Mouse (Mus musculus) layer of hippocampus, postnatal 25 days (tissue): ENCODE data around the gene Nmt1. TPM values are rescaled to one million over a fixed set of nuclear protein-coding genes. Genes with fewer than 3 reads are reported as not detected.

Experiments
- DNase-seq, 2 experiments: peaks; one replicate each; pipeline ENCODE4 v3.0.0; 2022; ENCODE audit warnings: mixed read lengths in 2 of 2, low spot score in 1 of 2; ENCODE audit errors: extremely low spot score in 1 of 2
- total RNA-seq, 2 experiments: library from RNA; stranded (reverse); gene quantifications; 2 replicates each; pipeline ENCODE4 v1.2.3; 2021

The Nmt1 gene
- total RNA-seq, 2 experiments from 2014 or later, result 153 to 166 TPM

- DNase-seq, result peak; percentile 98 to 99
Measured at GRCm38 (mm10) chr11:103102725-103103349, 74.8 kb downstream of the Nmt1 start.

GRCm38 (mm10) chr11:103103621-103104020 lies 75.6 kb downstream of the Nmt1 start:
- no peak for DNase-seq

- DNase-seq, result no peak
Measured at GRCm38 (mm10) chr11:103104469-103104868, 76.5 kb downstream of the Nmt1 start.

GRCm38 (mm10) chr11:103105180-103105725 lies 77.3 kb downstream of the Nmt1 start:
- DNase-seq, result no peak

- DNase-seq, result no peak
Measured at GRCm38 (mm10) chr11:103105810-103106209, 77.8 kb downstream of the Nmt1 start.

GRCm38 (mm10) chr11:103106386-103106785 lies 78.4 kb downstream of the Nmt1 start:
- no peak for DNase-seq

- no peak for DNase-seq
Measured at GRCm38 (mm10) chr11:103111301-103111700, 83.3 kb downstream of the Nmt1 start.

DNA sequence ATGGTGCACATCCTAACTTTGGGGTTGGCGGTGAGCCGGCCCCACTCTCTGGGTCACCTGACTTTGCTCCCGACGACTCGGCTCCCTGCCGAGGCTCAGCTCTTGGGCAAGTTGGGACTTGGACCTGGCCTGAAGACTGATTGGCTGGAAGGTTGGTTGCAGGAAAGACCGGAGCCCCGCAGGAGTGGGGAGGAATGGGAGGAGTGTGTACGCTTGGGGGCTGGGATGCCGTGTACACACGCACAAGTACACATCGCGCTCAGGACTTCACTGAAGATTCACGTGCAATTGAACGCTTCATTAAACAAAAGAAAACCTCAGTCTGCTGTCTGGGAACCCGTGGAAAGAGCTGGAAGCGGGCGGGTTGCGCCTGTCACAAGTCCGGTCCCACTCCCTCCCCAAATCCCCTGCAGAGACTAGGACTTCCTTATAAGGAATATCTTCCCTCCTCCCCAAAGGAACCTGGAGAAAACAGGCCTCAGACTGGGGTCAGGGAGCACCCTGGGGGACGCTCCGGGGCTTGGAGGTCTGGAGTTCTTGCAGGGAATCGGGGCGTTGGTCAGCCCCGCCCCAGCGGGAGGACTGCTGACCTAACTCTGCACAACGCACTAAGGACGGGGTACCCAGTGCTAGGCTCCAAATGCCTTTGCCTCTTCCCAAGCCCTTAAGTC lies 84.0 kb downstream of the Nmt1 start:
- no peak for DNase-seq

DNA sequence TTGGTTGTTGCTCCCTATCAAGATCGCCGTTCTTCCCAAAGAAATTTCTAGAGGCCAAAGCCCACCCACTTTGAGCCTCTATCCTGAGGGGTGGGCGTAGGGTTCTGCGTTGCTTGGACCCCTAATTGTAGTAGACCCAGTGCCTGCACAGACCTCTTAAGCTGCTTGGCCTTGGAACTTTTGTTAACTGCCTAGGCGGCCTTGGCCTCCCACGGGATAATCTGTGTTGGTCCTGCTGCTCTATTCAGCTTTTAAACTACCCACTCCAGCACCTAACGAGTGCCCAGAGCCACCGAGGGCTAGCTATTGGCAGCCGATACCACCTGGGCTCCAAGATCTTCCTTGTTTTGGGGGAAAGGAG lies 84.5 kb downstream of the Nmt1 start:
- DNase-seq, result no peak

- no peak for DNase-seq
Measured at GRCm38 (mm10) chr11:103113005-103113404, 85.0 kb downstream of the Nmt1 start.

DNA sequence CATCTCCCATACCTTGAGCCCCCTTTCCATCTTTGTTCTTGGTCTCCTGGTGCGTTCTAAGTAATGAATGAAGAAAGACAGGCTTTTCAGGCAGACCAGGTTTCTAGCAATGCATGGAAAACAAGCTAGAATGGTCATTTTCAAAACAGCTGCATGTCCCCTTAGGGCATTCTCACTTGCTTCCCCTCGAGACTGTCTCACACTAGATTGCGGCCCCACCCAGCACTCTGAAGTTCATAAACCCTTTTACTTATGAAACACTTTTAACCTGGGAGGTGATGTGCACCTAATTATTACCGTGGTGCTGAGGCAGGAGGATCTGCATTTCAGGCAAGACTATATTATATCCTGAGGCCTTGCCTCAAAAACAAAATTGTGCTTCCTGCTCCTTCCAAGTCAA lies 85.8 kb downstream of the Nmt1 start:
- no peak for DNase-seq

GRCm38 (mm10) chr11:103114270-103114943 lies 86.4 kb downstream of the Nmt1 start:
- DNase-seq, result no peak

DNA sequence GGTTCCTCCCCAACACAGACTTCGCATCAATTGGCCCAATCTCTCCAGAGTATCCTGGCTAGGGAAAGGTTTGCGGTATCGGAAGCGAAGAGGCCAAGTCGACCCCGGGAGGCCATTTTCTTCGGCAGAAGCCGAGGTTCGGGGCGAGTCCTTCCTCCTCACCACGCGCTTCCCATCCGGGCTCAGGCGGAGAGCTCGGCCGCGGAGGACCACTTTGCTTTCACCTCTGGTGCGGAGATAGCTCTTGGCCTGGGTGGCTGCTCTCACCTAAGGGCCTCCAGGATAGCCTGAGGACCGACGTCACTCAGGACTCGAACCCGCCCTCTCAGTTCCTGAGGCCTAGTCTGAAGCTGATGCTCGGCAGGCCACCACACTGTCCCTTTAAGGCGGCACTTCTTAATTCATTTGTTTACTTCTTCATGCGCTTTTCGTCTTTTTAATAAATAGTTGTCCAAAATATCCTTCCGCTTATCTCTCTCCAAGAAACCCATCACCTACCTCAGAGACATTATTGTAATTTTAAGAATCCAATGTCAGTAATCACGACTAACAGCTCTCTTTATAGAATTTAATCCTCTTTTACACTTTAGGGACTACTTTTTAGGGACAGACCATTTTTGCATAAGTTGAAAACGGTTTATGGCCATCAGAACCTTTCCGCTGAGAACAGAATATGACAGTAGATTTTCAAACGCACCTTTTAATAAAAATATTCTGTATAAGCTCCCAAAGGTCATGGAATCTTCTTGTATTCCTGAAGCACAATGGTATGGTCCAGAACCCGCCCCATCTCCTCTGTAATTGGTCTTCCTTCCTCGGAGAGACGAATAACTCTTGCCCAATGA lies 87.4 kb downstream of the Nmt1 start:
- peak; percentile 68 to 74 for DNase-seq

GRCm38 (mm10) chr11:103116008-103116818 lies 88.2 kb downstream of the Nmt1 start, which contains the start of gene Hexim1:
Gene Hexim1 (plus strand): TSS chr11:103116231.
- peak; percentile 99 for DNase-seq

GRCm38 (mm10) chr11:103116959-103117590 lies 89.1 kb downstream of the Nmt1 start:
- peak; percentile 59 to 70 for DNase-seq

GRCm38 (mm10) chr11:103117591-103118009 lies 89.6 kb downstream of the Nmt1 start:
- DNase-seq, result no peak
